Mouse (Mus musculus) kidney, adult 2 months (tissue): ENCODE measurements around the gene Tnfrsf22.

Experiments
- CTCF ChIP-seq: fragments of 200-500 bp; conservative IDR thresholded peaks from 2 replicates; pipeline ENCODE4 v1.5.1; 2011; ENCODE audit warnings: low read depth, mild to moderate bottlenecking, control low read depth, low read length, moderate library complexity, mixed read lengths; ENCODE audit not compliant: insufficient read depth, insufficient read length
- POLR2A ChIP-seq: fragments of 200-500 bp; IDR thresholded peaks from one replicate; pipeline ENCODE4 v1.6.1; 2011; ENCODE audit warnings: low read depth, low read length, control low read depth

- no peak for TF ChIP-seq POLR2A
- TF ChIP-seq CTCF: no peak
Observed at GRCm38 (mm10) chr7:143689946-143690345, 40.5 kb upstream of the Tnfrsf22 start.
